Mouse (Mus musculus) spleen, adult 2 months (tissue): Measurements from ENCODE around the gene Xpnpep3.
"Not testable (repeated sequence)": the region's sequence is repeated elsewhere in the genome, so short reads cannot be mapped to it uniquely, and the experiment has no call there.

Source experiments
- CTCF ChIP-seq: fragments of 200-500 bp; IDR thresholded peaks from 2 replicates; pipeline ENCODE4 v1.5.1; 2011; ENCODE audit warnings: mild to moderate bottlenecking, inconsistent platforms; ENCODE audit not compliant: insufficient read depth, insufficient read length, insufficient replicate concordance; ENCODE audit errors: extremely low read depth
- POLR2A ChIP-seq: fragments of 200-500 bp; IDR thresholded peaks from 2 replicates; pipeline ENCODE4 v1.6.1; 2011; ENCODE audit warnings: low read depth, low read length, inconsistent platforms

DNA sequence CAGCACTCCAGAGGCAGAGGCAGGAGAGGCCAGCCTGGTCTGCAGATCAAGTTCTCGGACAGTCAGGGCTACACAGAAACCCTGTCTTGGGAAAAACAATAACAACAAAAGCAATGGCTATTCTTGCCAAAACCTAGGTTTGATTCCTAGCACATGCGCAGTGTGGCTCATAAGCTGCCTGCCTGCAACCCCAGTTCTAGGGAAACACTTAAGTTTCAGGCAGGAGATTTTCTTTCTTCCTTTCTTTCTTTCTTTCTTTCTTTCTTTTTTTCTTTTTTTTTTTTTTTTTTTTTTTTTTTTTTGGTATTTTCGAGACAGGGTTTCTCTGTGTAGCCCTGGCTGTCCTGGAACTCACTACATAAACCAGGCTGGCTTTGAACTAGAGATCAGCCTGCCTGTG, 80.3 kb downstream of the Xpnpep3 start:
- not testable (repeated sequence) for TF ChIP-seq POLR2A, CTCF
